Mouse (Mus musculus): Measurements from ENCODE around the gene Unc45b.
"Not testable (repeated sequence)": the region's sequence is repeated elsewhere in the genome, so short reads cannot be mapped to it uniquely, and the experiment has no call there.

Unc45b gene

DNA sequence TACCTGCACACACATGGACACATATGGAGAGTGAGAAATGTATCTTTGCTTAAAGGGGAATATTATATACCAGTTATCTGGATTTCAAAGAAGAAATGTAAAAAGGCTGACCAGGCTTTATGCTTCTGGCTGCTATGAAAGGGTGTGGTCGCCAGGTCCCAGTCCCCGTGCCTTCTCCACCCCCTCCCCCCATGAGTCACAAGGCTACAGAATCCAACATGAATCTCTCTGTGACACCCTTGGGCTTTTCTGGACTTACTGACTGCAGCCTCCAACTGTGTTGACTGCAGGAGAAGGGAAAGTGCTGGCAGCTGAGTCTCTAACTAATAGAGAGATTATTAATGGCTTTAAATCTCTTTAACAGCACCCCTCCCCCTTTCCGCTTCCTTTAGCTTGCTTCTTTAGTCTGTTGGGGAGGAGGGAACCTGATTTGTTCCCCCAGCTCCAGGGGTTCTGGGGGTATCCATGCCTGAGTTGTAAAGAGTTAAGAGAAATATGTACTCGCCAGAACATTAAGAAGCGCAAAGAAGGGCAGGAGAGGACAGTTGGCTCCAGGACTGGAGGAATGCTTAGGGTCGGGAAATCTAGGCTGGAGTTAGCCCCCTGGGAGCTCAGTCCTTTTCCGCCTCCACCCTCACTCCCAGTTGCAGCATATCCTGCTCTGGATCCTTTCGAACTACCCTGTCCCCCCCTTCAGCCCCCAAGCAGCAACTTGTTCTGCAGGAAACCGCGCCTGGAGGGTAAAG, 40.6 kb downstream of the Unc45b start, which contains the start of gene Slfn5:
TSS of gene Slfn5 (plus strand) at position 614 of the 746 bp plus-strand sequence.
- DNase-seq, result no peak

GRCm38 (mm10) chr11:82951865-82952611, 41.7 kb downstream of the Unc45b start:
- DNase-seq, result no peak

DNA sequence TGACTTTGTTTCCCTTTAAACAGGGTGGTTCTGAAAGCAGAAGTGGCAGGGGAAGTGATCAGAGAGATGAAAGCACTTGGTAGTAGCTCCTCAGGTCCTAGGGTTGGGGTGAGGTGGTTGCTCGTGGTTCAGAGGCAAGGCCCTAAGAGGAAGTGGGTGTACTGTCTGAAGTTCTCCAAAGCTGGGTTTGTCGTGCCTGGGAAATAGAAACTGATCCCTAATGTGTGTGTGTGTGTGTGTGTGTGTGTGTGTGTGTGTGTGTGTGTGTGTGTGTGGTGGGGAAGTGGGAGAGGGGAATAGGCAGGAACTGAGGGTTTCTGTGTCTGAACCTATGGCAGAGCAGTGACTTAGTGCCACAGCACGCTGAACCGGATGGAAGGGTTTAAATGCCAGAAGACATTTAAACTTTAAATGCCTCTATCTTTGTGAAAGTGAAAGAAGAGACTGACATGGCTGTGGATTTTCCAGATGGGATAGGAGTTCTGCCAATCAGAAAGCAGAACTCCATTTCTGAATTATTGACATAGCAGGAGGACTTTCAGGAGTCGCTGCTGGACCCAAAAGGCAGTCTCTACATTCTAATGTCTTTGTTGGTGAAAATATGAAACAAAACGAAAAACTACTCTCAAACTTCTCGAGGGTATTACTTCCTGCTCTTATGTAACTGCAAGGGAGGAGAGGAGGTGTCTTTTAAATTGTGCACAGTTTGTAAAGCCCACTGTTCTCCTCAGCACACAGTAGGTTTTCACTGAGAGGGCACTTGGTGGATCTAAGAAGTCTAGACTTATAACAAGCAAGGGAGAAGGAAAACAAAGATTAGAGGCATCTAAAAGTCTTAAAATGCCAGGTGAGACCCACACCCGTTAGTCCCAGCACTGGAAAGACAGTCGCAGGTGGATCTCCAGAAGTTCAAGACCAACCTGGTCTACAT, 42.5 kb downstream of the Unc45b start:
- DNase-seq, result no peak

GRCm38 (mm10) chr11:82954631-82955030, 44.3 kb downstream of the Unc45b start:
- DNase-seq, result no peak

DNA sequence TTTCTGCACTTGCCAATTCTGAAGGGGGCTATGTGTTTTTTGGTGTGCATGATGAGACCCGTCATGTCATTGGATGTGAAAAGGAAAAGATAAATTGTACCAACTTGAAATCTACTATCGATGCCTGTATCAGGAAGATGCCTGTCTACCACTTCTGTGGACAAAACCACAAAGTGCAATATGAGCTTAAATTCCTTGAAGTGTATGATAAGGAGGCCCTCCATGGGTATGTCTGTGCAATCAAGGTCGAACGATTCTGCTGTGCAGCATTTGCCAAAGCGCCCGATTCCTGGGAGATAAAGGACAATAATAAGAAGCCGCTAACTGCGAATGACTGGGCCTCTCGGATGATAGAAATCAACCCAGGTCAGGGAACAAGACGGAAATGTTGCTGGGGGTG, 46.6 kb downstream of the Unc45b start:
- DNase-seq, result no peak

GRCm38 (mm10) chr11:82959613-82960012, 49.3 kb downstream of the Unc45b start:
- no peak for DNase-seq

DNA sequence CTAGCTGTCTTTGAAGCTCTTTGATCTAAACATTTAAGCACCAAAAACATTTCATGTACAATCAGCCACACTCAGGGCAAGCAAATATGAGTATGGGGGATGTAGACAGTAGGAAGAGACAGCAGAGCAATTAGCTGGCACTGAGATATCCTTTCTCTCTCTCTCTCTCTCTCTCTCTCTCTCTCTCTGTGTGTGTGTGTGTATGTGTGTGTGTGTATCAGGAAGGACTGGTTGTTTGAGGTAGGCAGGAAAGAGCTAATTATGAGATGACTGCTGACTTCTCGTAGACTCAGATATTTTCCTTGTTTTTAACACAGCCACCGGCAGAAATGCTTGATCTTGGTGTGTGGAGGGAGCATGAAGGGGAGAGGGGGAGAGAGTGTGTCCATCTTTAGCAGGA, 51.4 kb downstream of the Unc45b start:
- DNase-seq, result no peak

DNA sequence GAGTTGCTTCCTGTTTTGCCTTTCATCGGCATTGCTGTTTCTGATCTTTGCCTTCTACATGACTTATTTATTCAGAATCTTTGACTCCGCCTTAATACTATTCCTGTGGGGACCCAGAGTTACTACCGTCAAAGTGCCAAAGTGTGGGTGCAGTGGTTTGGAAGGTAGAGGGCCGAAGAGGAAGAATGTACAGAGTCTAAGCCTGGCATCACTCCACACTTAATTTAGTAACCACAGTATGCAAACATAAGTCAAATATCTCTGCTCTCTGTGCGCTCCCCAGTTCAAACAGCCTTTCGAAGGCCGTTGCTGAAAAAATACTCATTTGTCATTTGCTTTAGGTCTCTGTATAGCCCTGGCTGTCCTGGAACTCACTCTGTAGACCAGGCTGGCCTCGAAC, 51.9 kb downstream of the Unc45b start:
- no peak for DNase-seq

DNA sequence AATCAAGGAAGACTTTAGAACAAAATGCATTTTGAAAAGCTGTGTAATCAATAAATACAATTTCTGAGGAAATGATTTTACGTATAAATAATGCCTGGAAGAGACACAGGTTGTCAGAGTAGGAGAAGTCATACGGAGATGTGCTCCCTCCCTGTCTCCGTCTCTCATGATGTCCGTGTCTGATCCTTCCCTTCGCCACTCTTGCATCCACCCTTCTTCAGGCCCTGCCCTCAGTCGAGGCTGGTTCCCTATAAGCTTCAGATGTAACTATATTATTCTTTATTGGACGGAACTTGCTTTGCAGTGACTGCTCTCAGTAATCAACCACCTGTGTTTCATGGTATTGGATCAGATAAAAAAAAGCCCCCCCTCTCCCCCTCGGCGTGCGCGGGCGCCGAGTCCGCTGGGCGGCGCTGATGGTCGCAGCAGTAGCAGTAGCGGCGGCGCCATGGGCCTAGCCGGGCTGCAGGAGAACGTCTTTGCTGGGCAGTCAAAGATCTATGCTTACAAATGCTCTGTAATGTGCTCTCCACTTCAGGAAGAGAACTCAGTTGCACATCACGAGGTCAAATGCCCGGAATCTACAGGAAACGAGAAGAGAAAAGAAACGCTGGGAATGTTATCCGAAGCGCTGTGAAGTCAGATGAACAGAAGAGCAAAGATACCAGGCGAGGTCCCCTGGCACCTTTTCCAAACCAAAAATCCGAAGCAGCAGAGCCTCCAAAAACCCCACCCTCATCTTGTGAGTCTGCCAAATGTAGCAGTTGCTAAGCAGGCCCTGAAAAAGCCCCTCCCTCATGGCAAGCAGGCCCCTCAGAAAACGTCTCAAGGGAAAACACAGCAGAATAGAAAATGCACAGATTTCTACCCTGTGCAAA, 60.6 kb downstream of the Unc45b start:
- peak; percentile 16 for DNase-seq

DNA sequence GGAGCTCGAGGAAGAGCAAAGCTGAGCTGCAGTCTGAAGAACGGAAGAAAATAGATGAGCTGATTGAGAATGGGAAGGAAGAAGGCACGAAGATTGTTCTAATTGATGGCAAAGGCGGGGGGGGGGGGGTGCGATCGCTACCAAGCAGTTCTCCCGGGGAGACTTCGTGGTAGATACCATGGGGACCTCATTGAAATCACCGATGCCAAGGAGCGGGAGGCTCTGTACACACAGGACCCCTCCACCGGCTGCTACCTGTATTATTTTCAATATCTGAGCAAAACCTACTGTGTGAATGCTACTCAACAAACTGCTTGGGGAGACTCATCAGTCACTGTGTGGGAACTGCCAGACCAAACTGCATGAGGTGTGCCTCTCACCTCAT, 61.2 kb downstream of the Unc45b start:
- DNase-seq, result no peak

DNA sequence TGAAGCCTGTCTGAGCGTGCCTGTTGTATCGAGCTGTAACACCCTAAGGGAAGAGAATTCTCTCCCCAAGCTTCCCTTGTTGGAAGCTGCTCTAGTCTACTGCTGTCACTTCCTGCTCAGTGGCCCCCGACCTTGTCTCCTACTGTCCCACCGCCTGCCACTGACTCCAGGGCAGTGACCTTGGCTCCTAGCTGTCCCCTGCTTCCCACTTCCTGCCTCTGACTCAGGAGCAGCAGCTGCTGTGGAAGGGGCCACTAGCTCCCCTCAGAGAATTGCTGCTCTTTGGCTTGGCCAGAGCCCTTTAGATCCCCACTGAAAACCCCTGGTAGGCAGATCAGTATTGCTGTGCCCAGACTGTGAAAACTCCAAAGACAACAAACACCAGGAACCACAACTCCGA, 63.6 kb downstream of the Unc45b start:
- DNase-seq, result no peak

DNA sequence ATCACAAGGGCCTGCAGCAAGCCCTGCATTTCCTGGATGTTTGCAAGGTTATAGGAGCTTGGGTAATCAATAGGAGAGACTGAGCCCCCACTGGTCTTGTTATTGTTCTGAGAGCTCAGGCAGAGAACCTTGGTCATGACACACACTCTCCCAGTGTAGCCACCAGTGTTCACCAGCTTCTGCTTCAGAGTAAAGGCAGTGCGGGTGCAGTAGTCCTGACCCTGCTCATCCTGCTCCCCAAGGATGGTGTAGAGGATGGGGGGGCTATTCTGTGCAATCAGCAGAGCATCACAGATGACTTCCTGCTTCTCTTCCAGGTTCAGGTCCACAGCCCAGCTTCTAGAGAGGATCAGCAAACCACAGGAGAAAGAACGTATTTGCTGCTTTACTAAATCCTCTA, 72.1 kb downstream of the Unc45b start:
- DNase-seq, result not testable (repeated sequence)

GRCm38 (mm10) chr11:82983193-82983592, 72.8 kb downstream of the Unc45b start:
- DNase-seq, result no peak

DNA sequence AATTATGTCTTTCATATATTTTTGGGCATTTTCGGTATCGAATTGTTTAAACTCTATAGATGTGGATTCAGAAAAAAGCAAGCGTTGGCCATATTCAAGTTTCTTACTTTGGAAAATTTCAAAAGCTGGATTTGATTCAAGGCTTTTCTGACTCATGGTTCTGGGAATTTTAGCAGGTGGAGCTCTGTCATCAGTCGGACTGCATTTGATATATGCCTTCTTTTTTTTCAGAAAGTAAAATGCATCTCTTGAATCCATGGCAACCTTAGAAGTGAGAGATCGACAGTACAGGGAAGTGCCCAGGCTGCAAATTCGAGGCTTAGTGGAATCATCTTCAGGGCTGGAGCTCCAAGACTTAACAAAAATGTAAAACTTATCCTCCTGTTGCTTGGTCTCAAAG, 77.3 kb downstream of the Unc45b start:
- DNase-seq, result no peak

- DNase-seq, result no peak
These were observed 79.0 kb downstream of the Unc45b start for GRCm38 (mm10) chr11:82989357-82989756.

DNA sequence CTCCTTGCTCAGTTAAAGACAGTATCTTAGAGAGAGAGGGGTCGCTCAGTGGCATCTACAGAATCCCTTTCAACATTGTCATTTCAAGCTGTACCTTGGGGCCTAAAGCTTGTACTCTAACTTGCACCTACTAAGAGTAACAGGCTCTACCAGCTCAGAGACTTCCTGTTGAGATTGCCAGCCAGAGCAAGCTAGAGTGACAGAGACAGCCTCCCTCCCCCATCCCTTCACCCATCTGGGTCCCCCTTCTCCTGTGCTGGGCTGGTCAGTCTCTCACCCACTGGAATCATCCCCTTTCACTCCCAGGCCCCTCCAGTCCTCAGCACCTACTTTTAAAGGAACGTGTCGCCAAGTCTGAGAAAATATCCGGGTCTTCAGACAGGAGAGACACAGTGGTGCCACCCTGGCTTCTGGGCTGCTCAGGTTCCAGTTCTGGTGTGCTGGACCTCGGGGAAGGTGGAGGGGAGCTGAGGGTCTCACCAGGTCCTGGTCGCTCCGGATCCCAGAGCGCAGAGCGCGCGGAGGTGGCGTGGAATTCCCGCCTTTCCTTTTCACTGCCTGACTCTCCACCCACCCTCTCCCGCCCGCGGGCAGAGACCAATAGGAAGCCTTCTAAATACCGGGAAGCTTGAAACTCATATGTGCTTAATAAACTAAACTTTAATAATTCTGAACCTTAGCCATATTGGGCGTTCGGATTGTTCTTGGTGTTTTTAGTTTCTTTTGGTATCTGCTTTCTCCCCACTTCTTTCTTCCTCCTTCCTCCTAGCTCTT, 80.4 kb downstream of the Unc45b start:
- not testable (repeated sequence) for DNase-seq

- DNase-seq, result peak; percentile 24
These were observed 81.3 kb downstream of the Unc45b start, which contains the start of gene Slfn9 for GRCm38 (mm10) chr11:82991469-82992166. Slfn9 (minus strand) TSS chr11:82991830.

Measured in right cerebral cortex, postnatal 25 days (tissue).